Mouse (Mus musculus) layer of hippocampus, postnatal 10 days (tissue): Measurements from ENCODE around the gene Ablim2. TPM values are rescaled to one million over a fixed set of nuclear protein-coding genes. Genes with fewer than 3 reads are reported as not detected.
A peak's percentile ranks its signal among the peaks of the same experiment; 100 is the strongest.

Source experiments
- DNase-seq, 2 experiments: peaks; one replicate each; pipeline ENCODE4 v3.0.0; 2021; ENCODE audit warnings: low spot score in 2 of 2
- long read RNA-seq: library from polyadenylated mRNA; stranded (forward); transcript quantifications from one replicate; pipeline ENCODE4 v2.0.0, GENCODE M21; 2023
- total RNA-seq, 2 experiments: library from RNA; stranded (reverse); gene quantifications; 2 replicates each; pipeline ENCODE4 v1.2.3; 2021

The Ablim2 gene
- total RNA-seq: 10 to 100 TPM; 66.2 to 73.0 TPM
- long read RNA-seq, partial matches to known transcripts: 2 of 17 reads
- long read RNA-seq, other reads (novel, unspliced or antisense): 15 of 17 reads

- DNase-seq: peak; percentile 95
These were observed at the start of gene Ablim2 for GRCm38 (mm10) chr5:35757639-35758001. TSS of gene Ablim2 (plus strand) at chr5:35757880.

- DNase-seq: no peak
These were observed 47.2 kb upstream of the Ablim2 start for GRCm38 (mm10) chr5:35710481-35710880.

GRCm38 (mm10) chr5:35710931-35711330 is 46.7 kb upstream of the Ablim2 start:
- DNase-seq: no peak

- no peak for DNase-seq
These were observed 45.2 kb upstream of the Ablim2 start for GRCm38 (mm10) chr5:35712517-35712916.

- peak; percentile 80 to 84 for DNase-seq
These were observed 43.9 kb upstream of the Ablim2 start for GRCm38 (mm10) chr5:35713649-35714354.

- DNase-seq: no peak
These were observed 40.2 kb upstream of the Ablim2 start for GRCm38 (mm10) chr5:35717455-35717854.

GRCm38 (mm10) chr5:35717946-35718345 is 39.7 kb upstream of the Ablim2 start:
- peak; percentile 56 to 57 for DNase-seq

GRCm38 (mm10) chr5:35718817-35719216 is 38.9 kb upstream of the Ablim2 start:
- DNase-seq: no peak

- no peak for DNase-seq
These were observed 38.3 kb upstream of the Ablim2 start for GRCm38 (mm10) chr5:35719343-35719742.

GRCm38 (mm10) chr5:35719880-35720279 is 37.8 kb upstream of the Ablim2 start:
- DNase-seq: no peak

- no peak for DNase-seq
These were observed 35.7 kb upstream of the Ablim2 start for GRCm38 (mm10) chr5:35721933-35722332.

- DNase-seq: no peak
These were observed 35.0 kb upstream of the Ablim2 start for GRCm38 (mm10) chr5:35722654-35723053.

GRCm38 (mm10) chr5:35723900-35724299 is 33.8 kb upstream of the Ablim2 start:
- no peak for DNase-seq

- no peak for DNase-seq
These were observed 31.8 kb upstream of the Ablim2 start for GRCm38 (mm10) chr5:35725840-35726239.

GRCm38 (mm10) chr5:35727447-35727846 is 30.2 kb upstream of the Ablim2 start:
- no peak for DNase-seq

GRCm38 (mm10) chr5:35728344-35728956 is 29.2 kb upstream of the Ablim2 start:
- no peak for DNase-seq

GRCm38 (mm10) chr5:35728957-35729460 is 28.7 kb upstream of the Ablim2 start:
- peak; percentile 39 to 48 for DNase-seq

GRCm38 (mm10) chr5:35729844-35730243 is 27.8 kb upstream of the Ablim2 start:
- DNase-seq: no peak

GRCm38 (mm10) chr5:35730552-35730951 is 27.1 kb upstream of the Ablim2 start:
- no peak for DNase-seq

GRCm38 (mm10) chr5:35731006-35731405 is 26.7 kb upstream of the Ablim2 start:
- no peak for DNase-seq

- DNase-seq: no peak
These were observed 24.2 kb upstream of the Ablim2 start for GRCm38 (mm10) chr5:35733523-35733922.

GRCm38 (mm10) chr5:35737231-35737901 is 20.3 kb upstream of the Ablim2 start:
- no peak for DNase-seq
